Mouse (Mus musculus): ENCODE data around the gene Rpusd1. TPM values are rescaled to one million over a fixed set of nuclear protein-coding genes. Genes with fewer than 3 reads are reported as not detected.

Gene Rpusd1
- polyA plus RNA-seq (2014; fragmentation: Illumina TruSeq; extraction: RNeasy Lipid Tissue Mini Kit (QIAGEN cat#74804)): not detected

GRCm38 (mm10) chr17:25727265-25728008, at the start of gene Rpusd1, which contains the start of gene Chtf18:
Gene Rpusd1, plus strand, starts transcription at chr17:25727670.
Gene Chtf18, minus strand, starts transcription at chr17:25727419.

GRCm38 (mm10) chr17:25716711-25717637, 10.5 kb upstream of the Rpusd1 start, which contains the start of gene Gng13:
Gene Gng13, plus strand, starts transcription at chr17:25717171.

GRCm38 (mm10) chr17:25735745-25736144, 8.3 kb downstream of the Rpusd1 start, which contains the start of gene Mslnl:
Gene Mslnl, plus strand, starts transcription at chr17:25736042.

GRCm38 (mm10) chr17:25754241-25754640, 26.8 kb downstream of the Rpusd1 start, which contains the start of gene Msln:
Gene Msln, minus strand, starts transcription at chr17:25754378.

GRCm38 (mm10) chr17:25773549-25774120, 46.2 kb downstream of the Rpusd1 start, which contains the start of gene Narfl:
Gene Narfl, plus strand, starts transcription at chr17:25773776.

Other genes with a start within 250 kb of the Rpusd1 start
- gene Sstr5, start 230.4 kb upstream of the Rpusd1 start, polyA plus RNA-seq (2014; fragmentation: Illumina TruSeq; extraction: RNeasy Lipid Tissue Mini Kit (QIAGEN cat#74804)): not detected
- 1.3 TPM for gene Sox8, start 157.0 kb upstream of the Rpusd1 start, polyA plus RNA-seq (2014; fragmentation: Illumina TruSeq; extraction: RNeasy Lipid Tissue Mini Kit (QIAGEN cat#74804))
- 0.43 TPM for gene Lmf1, start 148.6 kb upstream of the Rpusd1 start, polyA plus RNA-seq (2014; fragmentation: Illumina TruSeq; extraction: RNeasy Lipid Tissue Mini Kit (QIAGEN cat#74804))
- not detected for gene Gng13, start 10.5 kb upstream of the Rpusd1 start, polyA plus RNA-seq (2014; fragmentation: Illumina TruSeq; extraction: RNeasy Lipid Tissue Mini Kit (QIAGEN cat#74804))
- gene Chtf18, start 251 bp upstream of the Rpusd1 start, polyA plus RNA-seq (2014; fragmentation: Illumina TruSeq; extraction: RNeasy Lipid Tissue Mini Kit (QIAGEN cat#74804)): not detected
- not detected for gene Mslnl, start 8.4 kb downstream of the Rpusd1 start, polyA plus RNA-seq (2014; fragmentation: Illumina TruSeq; extraction: RNeasy Lipid Tissue Mini Kit (QIAGEN cat#74804))
- 2.0 TPM for gene Msln, start 26.7 kb downstream of the Rpusd1 start, polyA plus RNA-seq (2014; fragmentation: Illumina TruSeq; extraction: RNeasy Lipid Tissue Mini Kit (QIAGEN cat#74804))
- 0.80 TPM for gene Narfl, start 46.1 kb downstream of the Rpusd1 start, polyA plus RNA-seq (2014; fragmentation: Illumina TruSeq; extraction: RNeasy Lipid Tissue Mini Kit (QIAGEN cat#74804))
- gene Haghl, start 58.0 kb downstream of the Rpusd1 start, polyA plus RNA-seq (2014; fragmentation: Illumina TruSeq; extraction: RNeasy Lipid Tissue Mini Kit (QIAGEN cat#74804)): 1.4 TPM
- 0.43 TPM for gene Ccdc78, start 58.9 kb downstream of the Rpusd1 start, polyA plus RNA-seq (2014; fragmentation: Illumina TruSeq; extraction: RNeasy Lipid Tissue Mini Kit (QIAGEN cat#74804))
- not detected for gene Fam173a, start 65.2 kb downstream of the Rpusd1 start, polyA plus RNA-seq (2014; fragmentation: Illumina TruSeq; extraction: RNeasy Lipid Tissue Mini Kit (QIAGEN cat#74804))
- not detected for gene AC134908.4, start 68.0 kb downstream of the Rpusd1 start, polyA plus RNA-seq (2014; fragmentation: Illumina TruSeq; extraction: RNeasy Lipid Tissue Mini Kit (QIAGEN cat#74804))
- gene Metrn, start 69.5 kb downstream of the Rpusd1 start, polyA plus RNA-seq (2014; fragmentation: Illumina TruSeq; extraction: RNeasy Lipid Tissue Mini Kit (QIAGEN cat#74804)): 0.26 TPM
- 0.94 TPM for gene Fbxl16, start 81.4 kb downstream of the Rpusd1 start, polyA plus RNA-seq (2014; fragmentation: Illumina TruSeq; extraction: RNeasy Lipid Tissue Mini Kit (QIAGEN cat#74804))
- gene Wdr24, start 96.0 kb downstream of the Rpusd1 start, polyA plus RNA-seq (2014; fragmentation: Illumina TruSeq; extraction: RNeasy Lipid Tissue Mini Kit (QIAGEN cat#74804)): 0.29 TPM
- gene Jmjd8, start 101.2 kb downstream of the Rpusd1 start, polyA plus RNA-seq (2014; fragmentation: Illumina TruSeq; extraction: RNeasy Lipid Tissue Mini Kit (QIAGEN cat#74804)): 1.5 TPM
- 2.7 TPM for gene Stub1, start 105.7 kb downstream of the Rpusd1 start, polyA plus RNA-seq (2014; fragmentation: Illumina TruSeq; extraction: RNeasy Lipid Tissue Mini Kit (QIAGEN cat#74804))
- not detected for gene Rhbdl1, start 109.6 kb downstream of the Rpusd1 start, polyA plus RNA-seq (2014; fragmentation: Illumina TruSeq; extraction: RNeasy Lipid Tissue Mini Kit (QIAGEN cat#74804))
- gene Gm20683, start 114.1 kb downstream of the Rpusd1 start, polyA plus RNA-seq (2014; fragmentation: Illumina TruSeq; extraction: RNeasy Lipid Tissue Mini Kit (QIAGEN cat#74804)): not detected
- gene Rhot2, start 117.2 kb downstream of the Rpusd1 start, polyA plus RNA-seq (2014; fragmentation: Illumina TruSeq; extraction: RNeasy Lipid Tissue Mini Kit (QIAGEN cat#74804)): 8.3 TPM
- gene Wdr90, start 133.8 kb downstream of the Rpusd1 start, polyA plus RNA-seq (2014; fragmentation: Illumina TruSeq; extraction: RNeasy Lipid Tissue Mini Kit (QIAGEN cat#74804)): 1.0 TPM
- not detected for gene Mcrip2, start 141.1 kb downstream of the Rpusd1 start, polyA plus RNA-seq (2014; fragmentation: Illumina TruSeq; extraction: RNeasy Lipid Tissue Mini Kit (QIAGEN cat#74804))
- gene Mettl26, start 147.4 kb downstream of the Rpusd1 start, polyA plus RNA-seq (2014; fragmentation: Illumina TruSeq; extraction: RNeasy Lipid Tissue Mini Kit (QIAGEN cat#74804)): 10.6 TPM
- not detected for gene Wfikkn1, start 153.2 kb downstream of the Rpusd1 start, polyA plus RNA-seq (2014; fragmentation: Illumina TruSeq; extraction: RNeasy Lipid Tissue Mini Kit (QIAGEN cat#74804))
- 1.1 TPM for gene Rab40c, start 192.1 kb downstream of the Rpusd1 start, polyA plus RNA-seq (2014; fragmentation: Illumina TruSeq; extraction: RNeasy Lipid Tissue Mini Kit (QIAGEN cat#74804))
- 27.4 TPM for gene Pigq, start 217.3 kb downstream of the Rpusd1 start, polyA plus RNA-seq (2014; fragmentation: Illumina TruSeq; extraction: RNeasy Lipid Tissue Mini Kit (QIAGEN cat#74804))
- gene Nhlrc4, start 217.3 kb downstream of the Rpusd1 start, polyA plus RNA-seq (2014; fragmentation: Illumina TruSeq; extraction: RNeasy Lipid Tissue Mini Kit (QIAGEN cat#74804)): 0.29 TPM
- not detected for gene A930017K11Rik, start 224.9 kb downstream of the Rpusd1 start, polyA plus RNA-seq (2014; fragmentation: Illumina TruSeq; extraction: RNeasy Lipid Tissue Mini Kit (QIAGEN cat#74804))